Mouse (Mus musculus) layer of hippocampus, postnatal 36 days (tissue): ENCODE measurements around the gene D6Wsu163e. TPM values are rescaled to one million over a fixed set of nuclear protein-coding genes. Genes with fewer than 3 reads are reported as not detected.

Source experiments
- DNase-seq, 2 experiments: peaks; one replicate each; pipeline ENCODE4 v3.0.0; 2022
- total RNA-seq, 2 experiments: library from RNA; stranded (reverse); gene quantifications; 2 replicates each; pipeline ENCODE4 v1.2.3; 2021

D6Wsu163e gene
- total RNA-seq, result 10 to 100 TPM; 45.7 to 46.1 TPM

DNA sequence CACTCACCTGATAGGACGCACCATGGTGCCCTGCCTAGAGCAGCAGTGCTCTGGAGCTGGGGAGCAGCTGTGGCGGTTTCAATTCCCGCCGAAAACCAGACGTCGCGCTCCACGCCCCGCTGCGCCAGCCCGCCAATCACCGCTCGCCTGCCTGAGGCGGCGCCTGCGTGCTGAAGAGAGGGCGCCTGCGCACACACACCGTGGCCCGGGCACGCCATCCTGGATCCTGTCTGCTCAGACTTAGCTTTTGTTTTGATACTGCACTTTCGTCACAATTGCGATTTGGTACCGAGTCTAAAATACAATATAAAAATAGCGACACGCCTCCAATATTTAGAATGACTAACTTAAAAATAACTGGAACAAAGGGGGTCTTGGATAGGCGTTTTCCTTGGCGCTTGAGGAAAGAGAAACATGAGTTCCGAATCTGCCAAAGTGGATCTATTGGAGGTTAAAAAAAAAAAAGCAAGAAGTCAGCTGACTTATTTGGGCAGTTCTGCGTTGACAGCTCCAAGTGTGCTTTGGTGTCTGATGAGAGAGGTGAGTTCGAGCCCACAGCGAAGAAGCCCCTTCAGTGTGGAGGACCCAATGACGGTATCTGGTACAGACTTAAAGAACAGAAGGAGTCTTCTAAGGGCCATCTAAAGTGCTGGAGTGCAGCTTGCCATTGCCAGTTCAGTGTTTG lies at the start of gene D6Wsu163e, which contains the start of gene Rad51ap1:
TSS of gene D6Wsu163e (plus strand) at position 476 of the 685 bp plus-strand sequence.
TSS of gene Rad51ap1 (minus strand) at position 101 of the 685 bp plus-strand sequence.
- DNase-seq, result peak; percentile 94 to 96

DNA sequence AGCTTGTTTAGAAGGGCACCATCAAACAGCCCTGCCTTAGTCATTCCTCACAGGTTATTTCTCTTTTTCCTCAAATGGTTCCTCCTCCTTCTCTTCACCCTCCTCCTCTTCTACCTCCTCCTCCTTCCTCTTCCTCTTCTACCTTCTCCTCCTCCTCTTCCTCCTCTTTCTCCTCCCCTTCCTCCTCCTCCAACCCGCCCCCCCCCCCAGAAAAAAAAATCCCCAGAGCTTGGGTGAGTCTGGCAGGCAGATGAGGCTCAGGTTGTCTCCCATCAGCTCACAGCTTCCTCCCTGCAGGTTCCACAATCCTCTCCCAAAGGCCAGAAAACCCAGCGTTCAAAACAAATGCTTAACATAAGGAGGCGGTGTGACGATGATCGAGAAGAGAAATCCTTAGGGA lies 32.4 kb upstream of the D6Wsu163e start:
- DNase-seq, result no peak

DNA sequence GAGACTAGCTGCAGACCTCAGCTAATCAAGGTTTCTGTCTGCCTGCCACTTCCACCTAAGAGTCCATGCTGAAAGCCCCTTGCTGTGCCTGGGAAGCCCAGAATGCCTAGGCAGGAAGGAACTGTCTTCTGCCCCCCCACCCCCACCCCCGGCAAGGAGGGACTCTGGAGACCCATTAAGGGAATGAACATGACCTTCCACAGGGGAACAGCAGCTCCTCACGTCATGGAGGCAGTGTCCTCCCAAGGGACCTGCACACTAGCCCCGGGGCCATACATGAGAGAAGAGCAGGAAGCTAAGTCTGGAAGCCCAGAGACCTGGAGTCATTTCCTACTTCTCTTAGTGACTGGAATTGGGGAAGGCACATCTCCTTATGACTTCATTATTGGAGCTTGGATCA lies 31.9 kb upstream of the D6Wsu163e start:
- no peak for DNase-seq

- no peak for DNase-seq
These were observed 29.0 kb upstream of the D6Wsu163e start for GRCm38 (mm10) chr6:126910727-126911126.

GRCm38 (mm10) chr6:126914928-126915327 lies 24.8 kb upstream of the D6Wsu163e start:
- DNase-seq, result no peak

- DNase-seq, result peak in 1 of 2 experiments; percentile 11
These were observed 18.5 kb upstream of the D6Wsu163e start, which contains the start of gene Dyrk4 for GRCm38 (mm10) chr6:126921111-126921881. Gene Dyrk4, minus strand, starts transcription at chr6:126921839.

- DNase-seq, result no peak
These were observed 6.9 kb upstream of the D6Wsu163e start for GRCm38 (mm10) chr6:126932896-126933295.

DNA sequence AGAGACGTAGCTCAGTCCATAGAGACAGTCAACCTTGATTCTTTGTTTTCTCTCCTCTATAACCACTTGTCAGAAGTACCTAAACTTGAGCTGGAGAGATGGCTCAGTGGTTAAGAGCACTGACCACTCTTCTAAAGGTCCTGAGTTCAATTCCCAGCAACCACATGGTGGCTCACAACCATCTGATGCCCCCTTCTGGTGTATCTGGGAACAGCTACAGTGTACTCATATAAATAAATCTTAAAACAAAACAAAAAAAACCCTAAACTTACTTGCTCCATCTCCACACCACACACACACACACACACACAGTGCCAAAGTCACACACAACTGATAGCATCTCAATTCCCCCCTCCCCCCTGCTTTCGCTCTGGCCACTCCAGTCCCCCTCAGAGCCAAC lies 1.7 kb upstream of the D6Wsu163e start:
- no peak for DNase-seq

- no peak for DNase-seq
These were observed 792 bp upstream of the D6Wsu163e start for GRCm38 (mm10) chr6:126938853-126939486.

DNA sequence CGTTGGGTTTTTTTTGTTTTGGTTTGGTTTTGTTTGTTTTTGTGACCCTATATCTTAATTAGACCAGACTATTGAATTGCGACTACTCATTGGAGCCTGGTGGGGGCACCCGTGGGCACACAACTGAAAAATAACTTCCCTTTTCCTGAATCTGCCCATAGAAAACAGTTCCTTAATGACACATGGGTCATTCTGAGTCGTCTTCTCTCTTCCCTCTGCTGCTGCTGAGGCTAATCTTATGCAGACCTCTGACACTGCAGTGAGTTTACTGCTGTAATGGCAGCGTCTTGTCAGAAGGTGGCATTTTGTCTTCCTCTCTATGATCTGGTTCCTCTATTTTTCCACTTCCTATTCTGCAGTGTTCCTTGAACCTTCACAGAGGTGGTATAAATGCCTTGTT lies 689 bp downstream of the D6Wsu163e start:
- no peak for DNase-seq

GRCm38 (mm10) chr6:126948336-126948735 lies 8.6 kb downstream of the D6Wsu163e start:
- DNase-seq, result no peak

- peak; percentile 52 to 58 for DNase-seq
These were observed 16.0 kb downstream of the D6Wsu163e start for GRCm38 (mm10) chr6:126955734-126956133.

DNA sequence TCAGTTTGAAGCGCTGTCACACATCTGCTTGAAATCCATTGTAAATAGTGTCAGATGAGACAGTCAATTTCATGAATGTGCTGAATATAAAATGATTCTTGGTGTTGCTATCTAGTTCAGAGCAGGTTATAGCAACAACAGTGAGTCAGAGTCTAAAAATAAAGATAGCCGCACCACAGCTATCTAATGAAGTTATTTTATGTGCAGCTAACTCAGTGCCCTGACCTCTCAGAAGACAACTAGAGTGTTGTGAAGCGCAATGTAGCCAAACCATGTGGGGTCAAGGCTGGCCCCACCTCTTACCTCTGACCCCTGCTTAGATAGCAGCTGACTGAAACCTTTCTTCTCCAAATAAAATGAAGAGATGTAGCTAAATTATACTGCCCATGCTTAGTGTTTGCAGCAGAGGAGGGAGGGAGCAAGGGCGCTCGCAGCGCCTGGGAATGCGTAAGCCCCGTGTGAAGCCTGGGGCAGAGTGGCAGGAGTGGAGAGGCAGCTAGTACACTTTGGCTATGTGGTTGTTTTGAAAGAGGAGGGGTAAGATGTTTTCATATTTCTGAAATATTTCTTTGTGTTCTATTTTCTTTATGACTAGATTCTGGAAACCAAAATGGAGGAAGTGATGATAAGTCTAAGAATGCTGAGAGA lies 21.7 kb downstream of the D6Wsu163e start:
- DNase-seq, result no peak

GRCm38 (mm10) chr6:126962709-126963108 lies 22.9 kb downstream of the D6Wsu163e start:
- no peak for DNase-seq

GRCm38 (mm10) chr6:126963426-126963825 lies 23.7 kb downstream of the D6Wsu163e start:
- DNase-seq, result no peak

GRCm38 (mm10) chr6:126966241-126967026 lies 26.7 kb downstream of the D6Wsu163e start:
- no peak for DNase-seq

GRCm38 (mm10) chr6:126981539-126982234 lies 41.9 kb downstream of the D6Wsu163e start:
- DNase-seq, result no peak

DNA sequence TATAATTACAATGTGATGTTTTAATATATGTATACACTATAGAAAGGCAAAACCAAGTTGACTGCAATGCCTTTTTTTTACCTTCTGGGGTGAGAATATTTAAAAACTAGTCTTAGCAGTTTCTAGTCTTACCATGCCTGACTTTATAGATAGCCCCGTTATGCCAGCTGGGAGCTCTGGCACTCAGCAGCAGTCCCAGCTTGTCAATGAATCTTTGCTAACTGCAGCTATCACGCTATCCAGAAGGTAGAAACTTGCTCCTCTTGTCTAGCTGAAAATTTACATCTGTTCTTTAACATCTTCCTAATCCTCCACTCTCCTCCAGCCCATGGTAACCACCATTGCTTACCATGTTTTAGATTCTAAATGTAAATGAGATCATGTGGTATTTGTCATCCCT lies 53.9 kb downstream of the D6Wsu163e start:
- DNase-seq, result no peak

GRCm38 (mm10) chr6:126995494-126995893 lies 55.7 kb downstream of the D6Wsu163e start:
- no peak for DNase-seq

- no peak for DNase-seq
These were observed 56.6 kb downstream of the D6Wsu163e start for GRCm38 (mm10) chr6:126996399-126996798.

DNA sequence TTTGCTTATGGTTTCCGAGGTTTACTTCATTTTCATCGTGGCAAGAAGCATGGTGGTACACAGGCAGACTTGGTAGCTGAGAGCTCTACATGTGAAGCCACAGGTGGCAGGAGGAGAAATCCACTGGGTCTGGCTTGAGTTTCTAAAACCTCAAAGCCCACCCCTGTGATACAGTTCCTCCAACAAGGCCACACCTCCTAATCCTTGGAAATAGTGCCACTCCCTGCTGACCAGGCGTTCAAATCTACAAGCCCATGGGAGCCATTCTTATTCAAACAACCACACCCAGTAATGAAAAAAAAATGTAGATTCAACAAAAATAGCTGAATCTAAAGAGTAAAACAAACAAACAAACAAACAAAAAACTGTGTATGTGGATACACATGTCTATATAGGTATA lies 65.9 kb downstream of the D6Wsu163e start:
- no peak for DNase-seq
